Mouse (Mus musculus): ENCODE measurements around the gene Fkbp1b.

GRCm38 (mm10) chr12:4840010-4840409 lies 1.4 kb downstream of the Fkbp1b start:
- TF ChIP-seq CTCF (IDR thresholded peaks at IDR 0.05; ENCODE audit: insufficient read depth, low read depth, low read length) (no peak), POLR2A (IDR thresholded peaks at IDR 0.05; ENCODE audit: insufficient read depth, low read depth, low read length) (no peak)

Data from olfactory bulb, adult 2 months (tissue).